Mouse (Mus musculus): Measurements from ENCODE around the gene Acsl6. TPM values are rescaled to one million over a fixed set of nuclear protein-coding genes. Genes with fewer than 3 reads are reported as not detected.

Acsl6 gene
- polyA plus RNA-seq (2016; fragmentation: Nextera tagmentation; extraction: Ambion mirVana): 24.6 and 26.4 TPM in 2 replicates

DNA sequence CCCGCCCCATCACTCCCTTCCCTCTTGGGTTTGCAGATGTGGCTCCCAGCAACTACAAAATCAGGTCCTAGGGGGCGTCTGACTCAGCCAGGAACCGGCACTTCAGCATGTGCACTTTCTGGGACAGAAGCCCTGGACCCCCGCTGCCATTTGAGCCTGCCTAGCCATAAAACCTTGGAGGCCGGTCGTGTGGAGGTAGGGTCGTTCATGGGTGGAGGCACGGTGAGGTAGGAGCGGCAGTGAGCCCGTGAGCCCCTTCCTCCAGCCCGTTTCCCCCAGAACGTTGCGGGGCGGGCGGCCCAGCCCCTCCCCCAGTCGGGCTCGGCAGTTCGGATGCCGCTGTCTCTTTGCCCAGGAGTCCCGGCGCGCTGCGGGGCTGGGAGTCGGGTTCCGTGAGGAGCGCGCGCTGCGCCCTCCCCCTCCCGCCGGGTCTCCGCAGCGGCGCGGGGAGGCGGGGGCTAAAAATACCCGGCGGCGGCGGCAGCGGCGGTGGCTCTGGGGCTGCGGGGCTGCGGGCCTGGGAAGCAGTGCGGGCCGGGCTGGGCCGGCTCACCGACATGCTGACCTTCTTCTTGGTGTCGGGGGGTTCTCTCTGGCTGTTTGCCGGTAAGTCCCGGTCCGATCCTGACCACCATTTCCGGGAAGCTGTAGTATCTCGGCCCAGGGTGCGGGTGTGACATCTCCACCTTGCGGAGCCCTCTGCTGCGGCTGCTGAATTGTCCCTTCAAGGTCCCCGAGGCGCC, at the start of gene Acsl6:
Gene Acsl6, plus strand, starts transcription at position 71 of the 743 bp plus-strand sequence.
- H3K27me3 ChIP-seq: no peaks in the 10 kb centered on the region
- WGBS: under 1% methylated on average over 58 of the region's 59 CpGs
- peaks cover 28% of the 10 kb centered on the region for H3K4me1 ChIP-seq
- H3K9ac ChIP-seq: peak within 1 kb of the TSS; percentile 84
- peak within 1 kb of the TSS; percentile 74 for H3K4me2 ChIP-seq
- peak within 1 kb of the TSS; percentile 81 for H3K27ac ChIP-seq
- no peaks in the 10 kb centered on the region for H3K36me3 ChIP-seq (replicated peaks)
- H3K9me3 ChIP-seq: peaks cover 4% of the 10 kb centered on the region; the same call in 1 of the 2 replicates
- H3K4me3 ChIP-seq (replicated peaks): peak within 1 kb of the TSS; percentile 77
- ATAC-seq (ENCODE audit: low FRiP score): peak; percentile 78

DNA sequence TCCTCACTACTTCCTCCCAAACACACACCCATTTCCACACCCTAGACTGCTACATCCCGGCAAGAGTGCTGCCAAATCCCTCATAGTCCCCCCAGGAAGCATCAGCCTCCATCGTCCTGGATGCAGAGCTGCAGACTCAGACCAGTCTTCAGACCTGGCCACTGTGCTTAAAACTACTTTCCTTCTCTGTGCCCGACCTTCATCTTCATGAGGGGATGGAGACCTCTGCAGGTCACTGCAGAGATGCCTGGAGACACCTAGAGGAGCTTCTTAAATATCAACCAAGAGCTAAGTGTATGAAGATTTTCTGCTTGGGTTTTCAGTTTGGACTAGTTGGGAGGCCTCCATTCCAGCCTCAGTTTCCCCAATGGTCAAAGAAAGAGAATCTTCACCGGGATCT, 49.5 kb upstream of the Acsl6 start:
- no peaks in the 10 kb centered on the region for H3K27me3 ChIP-seq
- H3K9me3 ChIP-seq: no peaks in the 10 kb centered on the region
- no peaks in the 10 kb centered on the region for H3K36me3 ChIP-seq (replicated peaks)
- H3K4me1 ChIP-seq: no peaks in the 10 kb centered on the region
- H3K4me3 ChIP-seq (replicated peaks): no peak overlapping the region
- H3K27ac ChIP-seq: no peak overlapping the region
- no peak overlapping the region for H3K4me2 ChIP-seq
- 63% methylated on average over 4 of the region's 4 CpGs for WGBS
- H3K9ac ChIP-seq: no peak overlapping the region
- ATAC-seq (ENCODE audit: low FRiP score): no peak

DNA sequence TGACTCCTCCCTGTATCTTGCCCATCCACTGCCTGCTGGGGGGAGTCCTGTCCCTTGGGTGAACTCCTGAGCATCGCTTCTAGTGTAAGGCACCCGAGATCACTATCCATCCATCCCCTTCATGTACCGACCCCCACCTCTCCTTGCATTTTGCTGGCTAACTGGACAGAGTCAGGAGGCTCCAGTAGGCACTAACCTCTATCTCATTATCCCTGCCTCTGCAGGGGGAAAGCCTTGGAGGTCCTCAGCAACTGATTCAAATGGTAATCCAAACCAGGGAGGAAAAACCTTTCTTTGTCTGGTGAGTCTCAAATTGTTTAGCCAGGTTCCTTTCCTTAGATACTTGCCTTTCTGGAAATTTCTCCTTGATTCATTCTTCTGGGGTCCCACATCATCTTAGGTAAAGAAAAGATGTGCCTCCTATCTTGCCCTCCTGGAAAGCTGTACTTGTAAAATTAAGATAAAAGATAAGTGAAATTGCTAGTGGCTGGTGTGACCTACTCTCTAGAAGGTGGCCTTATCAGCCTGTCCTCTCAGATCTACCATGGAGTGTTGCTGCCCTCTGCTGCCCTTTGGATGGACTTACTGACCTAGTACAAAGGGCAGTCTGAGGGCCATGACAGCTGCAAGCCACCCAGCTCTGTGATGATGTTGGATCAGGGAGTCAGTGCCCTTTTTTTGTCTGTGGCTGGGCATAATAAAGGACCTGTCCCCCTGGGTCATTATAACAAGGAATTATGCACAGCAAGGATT, 46.8 kb upstream of the Acsl6 start:
- Histone ChIP-seq H3K9me3 (no peaks in the 10 kb centered on the region), H3K27ac (no peak overlapping the region), H3K9ac (no peak overlapping the region), H3K4me1 (no peaks in the 10 kb centered on the region), H3K4me2 (no peak overlapping the region), H3K27me3 (no peaks in the 10 kb centered on the region), H3K4me3 (replicated peaks) (no peak overlapping the region), H3K36me3 (replicated peaks) (no peaks in the 10 kb centered on the region)
- ATAC-seq (ENCODE audit: low FRiP score): no peak
- WGBS: 28% methylated on average over 3 of the region's 3 CpGs

DNA sequence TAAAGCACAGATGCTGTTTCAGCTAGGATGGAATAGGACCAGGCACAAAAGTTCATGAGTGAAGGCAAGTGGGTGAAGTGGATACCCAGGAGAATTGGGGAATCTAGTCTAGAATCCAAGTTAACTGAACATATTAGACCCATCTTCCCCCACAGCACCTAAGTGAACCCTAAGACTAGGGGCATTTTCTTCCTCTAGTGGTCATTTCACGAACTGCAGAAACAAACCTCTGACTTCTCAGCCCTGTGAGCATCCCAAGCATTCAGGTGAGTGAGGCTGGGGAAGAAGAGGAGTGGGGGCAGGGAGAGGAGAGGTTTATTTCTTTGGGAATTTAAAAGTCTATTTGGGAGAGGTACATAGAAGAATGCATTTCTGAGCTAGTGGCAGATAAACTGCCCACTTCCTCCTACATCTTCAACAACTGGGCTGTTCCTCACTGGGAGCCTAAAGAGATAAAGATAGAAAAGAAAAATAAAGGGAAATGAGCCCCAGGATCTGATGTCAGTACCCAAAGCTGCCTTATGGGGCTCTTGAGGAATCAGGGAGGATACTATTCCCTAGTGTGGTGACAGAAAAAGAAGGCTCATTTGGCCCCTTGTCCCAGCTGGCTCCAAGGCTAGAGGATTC, 40.1 kb upstream of the Acsl6 start:
- H3K27ac ChIP-seq: no peak overlapping the region
- 4% methylated on average over 1 of the region's 1 CpGs for WGBS
- no peak overlapping the region for H3K4me2 ChIP-seq
- H3K9me3 ChIP-seq: no peaks in the 10 kb centered on the region
- H3K9ac ChIP-seq: no peak overlapping the region
- no peaks in the 10 kb centered on the region for H3K27me3 ChIP-seq
- H3K4me1 ChIP-seq: no peaks in the 10 kb centered on the region
- H3K36me3 ChIP-seq (replicated peaks): no peaks in the 10 kb centered on the region
- no peak overlapping the region for H3K4me3 ChIP-seq (replicated peaks)
- no peak for ATAC-seq (ENCODE audit: low FRiP score)

DNA sequence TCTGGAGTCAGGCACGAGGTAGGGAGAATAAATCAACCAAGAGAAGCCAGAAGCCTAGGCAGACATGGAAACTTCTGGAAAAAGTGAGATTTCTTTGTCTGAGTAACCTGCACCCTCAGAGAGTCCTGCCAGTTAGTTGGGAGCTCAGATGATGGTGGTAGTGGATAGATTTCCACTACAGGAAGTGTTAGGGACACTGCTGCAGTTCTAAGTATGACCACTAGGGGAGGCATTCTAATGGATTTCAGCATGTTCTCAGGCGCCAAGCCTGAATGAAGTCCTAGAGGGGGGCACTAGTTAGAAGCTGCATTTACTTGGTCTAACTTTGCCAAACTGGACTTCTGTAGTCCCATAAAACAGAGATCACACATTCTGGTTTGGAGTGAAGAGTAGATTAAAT, 39.1 kb upstream of the Acsl6 start:
- WGBS: 46% methylated on average over 2 of the region's 2 CpGs

DNA sequence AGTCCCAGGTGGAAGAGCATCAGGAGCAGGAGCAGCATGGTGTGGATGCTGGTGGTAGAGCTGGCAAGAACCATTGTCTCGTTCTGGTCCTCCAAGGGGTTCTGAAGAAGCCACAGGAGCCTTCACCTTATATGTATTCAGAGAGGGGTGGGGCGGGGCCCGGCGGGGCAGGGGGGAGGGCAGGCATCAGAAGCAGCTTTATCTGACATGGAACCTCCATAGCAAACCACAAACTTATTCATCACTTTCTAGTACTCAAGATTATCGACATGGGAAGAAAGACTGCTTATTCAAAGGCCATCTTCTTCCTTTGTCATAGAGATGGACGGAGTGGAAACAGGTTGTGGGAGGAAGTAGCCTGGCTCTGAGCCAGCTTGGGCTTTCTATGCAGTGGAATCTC, 36.4 kb upstream of the Acsl6 start, which contains the start of gene Il3:
Gene Il3, minus strand, starts transcription at position 101 of the 400 bp plus-strand sequence.
- H3K4me1 ChIP-seq: no peaks in the 10 kb centered on the region
- H3K27me3 ChIP-seq: no peaks in the 10 kb centered on the region
- no peaks in the 10 kb centered on the region for H3K36me3 ChIP-seq (replicated peaks)
- no peak within 1 kb of the TSS for H3K27ac ChIP-seq
- no peak within 1 kb of the TSS for H3K4me3 ChIP-seq (replicated peaks)
- no peaks in the 10 kb centered on the region for H3K9me3 ChIP-seq
- no peak for ATAC-seq (ENCODE audit: low FRiP score)
- H3K4me2 ChIP-seq: no peak within 1 kb of the TSS
- 82% methylated on average over 6 of the region's 6 CpGs for WGBS
- no peak within 1 kb of the TSS for H3K9ac ChIP-seq

More for the DNA sequence above, 39.1 kb upstream of the Acsl6 start:
- Histone ChIP-seq H3K9ac (no peak overlapping the region), H3K4me3 (replicated peaks) (no peak overlapping the region), H3K4me1 (no peaks in the 10 kb centered on the region), H3K27me3 (no peaks in the 10 kb centered on the region), H3K27ac (no peak overlapping the region), H3K36me3 (replicated peaks) (no peaks in the 10 kb centered on the region), H3K9me3 (no peaks in the 10 kb centered on the region), H3K4me2 (no peak overlapping the region)
- no peak for ATAC-seq (ENCODE audit: low FRiP score)

DNA sequence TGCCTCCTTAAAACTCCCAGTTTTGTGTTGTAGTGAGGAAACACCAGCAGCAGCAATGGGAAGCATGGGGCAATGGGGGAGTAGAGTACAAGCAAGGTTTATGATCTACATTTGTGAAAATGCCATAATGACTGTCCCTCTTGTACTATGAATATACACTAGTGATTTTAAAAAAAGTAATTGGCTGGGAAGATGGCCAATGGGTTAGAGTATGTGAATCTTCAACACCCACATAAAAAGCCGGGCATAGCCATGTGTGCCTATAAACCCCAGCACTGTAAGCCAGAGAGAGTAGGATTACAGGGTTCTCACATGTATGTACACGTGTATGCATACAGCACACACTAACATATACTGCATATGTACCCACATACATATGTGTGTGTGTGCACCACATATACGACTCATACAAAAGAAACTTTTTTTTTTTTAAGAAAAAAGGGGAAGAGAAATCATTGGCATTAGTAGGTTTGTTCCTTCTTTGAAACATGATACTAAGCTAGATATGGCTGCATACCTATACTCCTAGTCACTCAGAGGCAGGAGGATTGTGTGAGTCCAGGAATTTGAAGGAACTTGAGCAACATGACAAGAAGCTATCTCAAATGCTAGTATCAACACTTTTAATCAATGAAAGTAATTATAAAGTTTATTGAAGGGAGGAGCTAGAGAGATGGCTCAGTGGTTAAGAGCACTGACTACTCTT, 34.3 kb upstream of the Acsl6 start:
- H3K4me1 ChIP-seq: no peaks in the 10 kb centered on the region; the same call in 1 of the 2 replicates
- no peak for ATAC-seq (ENCODE audit: low FRiP score)

DNA sequence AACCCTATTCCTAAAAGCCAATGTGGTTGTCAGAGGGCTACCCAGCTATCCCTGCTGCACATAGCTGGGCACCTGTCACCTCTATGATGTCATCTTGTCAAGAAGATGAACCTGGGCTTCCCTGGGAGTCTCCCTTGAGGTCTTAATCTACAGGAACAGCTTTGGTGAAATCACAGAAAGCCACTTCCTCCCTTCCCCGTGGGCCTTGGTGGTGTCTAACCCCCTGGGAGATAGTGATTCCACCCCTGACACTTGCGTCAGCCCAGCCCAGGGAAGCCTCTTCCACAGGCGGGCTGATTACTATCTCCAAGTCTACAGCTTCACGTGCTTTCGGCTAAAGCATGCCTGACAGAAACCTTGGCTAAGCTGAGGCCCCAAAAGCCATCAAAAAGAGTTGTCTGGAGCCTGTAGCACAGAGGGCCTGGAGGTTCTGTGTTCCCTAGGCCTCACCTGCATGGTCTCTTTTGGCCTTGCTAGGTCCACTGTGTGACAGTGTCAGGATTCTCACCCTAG, 32.1 kb upstream of the Acsl6 start:
- Histone ChIP-seq H3K36me3 (replicated peaks) (no peaks in the 10 kb centered on the region), H3K27ac (no peak overlapping the region), H3K4me3 (replicated peaks) (no peak overlapping the region), H3K9me3 (no peaks in the 10 kb centered on the region), H3K27me3 (no peaks in the 10 kb centered on the region), H3K4me1 (no peaks in the 10 kb centered on the region; the same call in 1 of the 2 replicates), H3K9ac (no peak overlapping the region), H3K4me2 (no peak overlapping the region)
- ATAC-seq (ENCODE audit: low FRiP score): no peak
- 81% methylated on average over 5 of the region's 5 CpGs for WGBS

More for the DNA sequence above, 34.3 kb upstream of the Acsl6 start:
- WGBS: 85% methylated on average over 3 of the region's 3 CpGs
- H3K27ac ChIP-seq: no peak overlapping the region
- H3K36me3 ChIP-seq (replicated peaks): no peaks in the 10 kb centered on the region
- H3K27me3 ChIP-seq: no peaks in the 10 kb centered on the region
- no peak overlapping the region for H3K4me2 ChIP-seq
- H3K9ac ChIP-seq: no peak overlapping the region
- no peak overlapping the region for H3K4me3 ChIP-seq (replicated peaks)
- no peaks in the 10 kb centered on the region for H3K9me3 ChIP-seq

DNA sequence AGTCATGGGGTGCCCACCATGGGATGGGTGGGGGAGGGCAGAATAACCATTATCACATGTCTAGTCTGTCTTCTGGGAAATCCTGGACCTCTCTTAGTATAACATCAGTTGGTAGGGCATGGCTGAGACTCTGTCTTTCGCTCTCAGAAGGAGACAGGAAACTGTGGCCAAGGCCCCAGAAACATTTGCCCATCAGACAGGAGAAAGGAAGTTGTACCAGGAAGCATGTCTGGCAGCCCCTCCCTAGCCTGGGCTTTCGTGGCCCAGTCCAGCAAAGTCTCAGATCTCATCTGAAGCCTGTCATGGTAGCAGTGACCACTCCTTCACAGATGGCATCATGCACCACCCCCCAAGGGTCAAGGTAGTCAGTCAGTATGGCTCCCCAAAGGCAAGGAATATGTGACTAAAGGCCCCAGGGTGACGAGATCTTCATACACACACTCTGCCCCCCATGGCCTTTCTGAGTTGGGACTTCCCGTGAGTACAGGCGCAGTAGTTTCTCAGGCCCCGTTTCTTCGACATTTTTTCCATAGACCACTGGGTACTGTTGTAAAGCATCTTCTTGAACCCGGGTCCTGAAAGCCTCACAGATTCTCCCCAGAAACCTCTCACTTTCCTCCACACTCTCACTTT, 15.7 kb upstream of the Acsl6 start:
- no peaks in the 10 kb centered on the region for H3K27me3 ChIP-seq
- no peak overlapping the region for H3K4me2 ChIP-seq
- WGBS: 87% methylated on average over 8 of the region's 8 CpGs
- H3K9ac ChIP-seq: no peak overlapping the region
- ATAC-seq (ENCODE audit: low FRiP score): no peak
- H3K9me3 ChIP-seq: no peaks in the 10 kb centered on the region
- H3K36me3 ChIP-seq (replicated peaks): no peaks in the 10 kb centered on the region
- H3K4me3 ChIP-seq (replicated peaks): no peak overlapping the region
- no peak overlapping the region for H3K27ac ChIP-seq
- H3K4me1 ChIP-seq: no peaks in the 10 kb centered on the region

DNA sequence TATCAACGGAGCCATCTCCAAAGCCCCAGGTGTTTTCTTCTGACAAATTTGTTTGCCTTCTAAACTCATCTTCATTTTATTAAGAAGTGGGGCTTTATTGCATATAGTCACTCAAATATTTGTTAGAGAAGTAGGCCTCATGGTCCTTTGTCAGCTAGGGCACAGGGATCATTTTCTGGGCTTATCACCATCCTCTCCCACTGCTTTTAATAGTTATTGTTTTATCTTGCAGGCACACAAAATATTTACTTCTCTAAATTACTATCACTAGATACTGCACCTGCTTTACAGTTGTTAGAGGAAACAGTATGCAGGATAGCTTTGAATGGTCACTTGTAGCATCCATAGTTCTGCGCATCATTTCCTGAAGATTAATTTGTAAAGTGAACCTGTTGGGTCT, 11.4 kb upstream of the Acsl6 start:
- H3K27ac ChIP-seq: no peak overlapping the region
- no peaks in the 10 kb centered on the region for H3K27me3 ChIP-seq
- no peak for ATAC-seq (ENCODE audit: low FRiP score)
- no peaks in the 10 kb centered on the region for H3K36me3 ChIP-seq (replicated peaks)
- H3K4me2 ChIP-seq: no peak overlapping the region
- H3K4me3 ChIP-seq (replicated peaks): no peak overlapping the region
- no peaks in the 10 kb centered on the region for H3K4me1 ChIP-seq
- 0 out of 2 replicates have a peak, but pooled peaks cover under 1% of the 10 kb centered on the region for H3K9me3 ChIP-seq
- 89% methylated on average over 2 of the region's 2 CpGs for WGBS
- H3K9ac ChIP-seq: no peak overlapping the region

DNA sequence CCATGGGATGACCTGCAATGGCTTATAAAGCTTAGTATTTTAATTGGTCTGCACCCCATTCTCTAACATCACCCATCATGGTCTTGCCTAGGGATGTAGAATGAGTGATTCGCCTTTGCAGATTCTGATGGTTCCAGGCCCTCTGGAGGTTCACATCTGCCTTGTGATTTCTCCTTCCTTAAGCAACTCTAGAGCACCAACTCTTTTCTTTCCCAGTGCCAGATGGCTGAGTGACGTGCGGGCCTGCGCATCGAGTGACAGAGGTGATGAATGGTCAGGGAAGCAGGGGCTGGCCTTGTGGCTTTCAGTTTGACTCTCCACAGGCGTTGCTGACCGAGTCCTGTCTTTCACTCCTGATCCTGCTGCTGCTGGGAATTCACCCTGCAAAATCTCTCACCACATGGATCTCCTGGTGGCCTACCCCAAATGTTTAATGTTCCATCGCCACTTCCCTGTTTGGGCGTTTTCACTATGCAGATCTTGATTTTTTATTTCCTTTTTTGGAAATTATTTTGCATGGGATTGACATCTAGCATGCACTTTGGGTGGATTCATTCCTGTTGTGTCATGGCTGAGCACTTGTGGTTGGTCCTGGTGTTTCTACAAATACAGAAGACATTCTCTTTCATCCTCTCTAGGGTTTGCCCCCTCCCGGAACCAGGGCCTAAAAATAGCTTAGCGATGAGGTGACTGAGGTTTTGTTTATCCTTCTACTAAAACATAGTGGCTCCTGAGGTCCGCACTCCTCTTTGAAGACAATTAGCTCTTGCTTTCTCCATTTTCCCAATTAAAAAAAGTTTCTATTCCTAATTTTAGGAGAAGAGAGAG, 9.4 kb upstream of the Acsl6 start:
- H3K4me1 ChIP-seq: no peaks in the 10 kb centered on the region
- no peak overlapping the region for H3K4me3 ChIP-seq (replicated peaks)
- ATAC-seq (ENCODE audit: low FRiP score): no peak
- no peaks in the 10 kb centered on the region for H3K36me3 ChIP-seq (replicated peaks)
- H3K9me3 ChIP-seq: peaks cover 10% of the 10 kb centered on the region; the same call in 1 of the 2 replicates
- no peak overlapping the region for H3K27ac ChIP-seq
- H3K4me2 ChIP-seq: no peak overlapping the region
- WGBS: 79% methylated on average over 12 of the region's 12 CpGs
- no peak overlapping the region for H3K9ac ChIP-seq
- no peaks in the 10 kb centered on the region for H3K27me3 ChIP-seq

Data from forebrain, embryonic 12.5 days (tissue).